ENCODE assay signal across 17 mouse cellular contexts in genomic region chr13:105433141-105433540, GRCm38 (mm10). TPM values are rescaled to one million over a fixed set of nuclear protein-coding genes. Genes with fewer than 3 reads are reported as not detected.
A peak's percentile ranks its signal among the peaks of the same experiment; 100 is the strongest.
DNase-seq lines count a peak whose midpoint lies in the region; ATAC-seq and TF ChIP-seq lines count a peak whose summit lies in the region.
"Had no signal": no experiment of that assay in that cellular context is flagged by ENCODE, and none has a peak within 500 bp of the region (broad histone marks: within the 10 kb centered on the region; RNA-seq: fewer than 3 reads in every experiment).

No protein-coding gene starts in this region.

- H3K4me1 ChIP-seq in forebrain, embryonic 13.5 days, result no peaks in the 10 kb centered on the region
- H3K4me1 ChIP-seq in forebrain, embryonic 10.5 days, result no peaks in the 10 kb centered on the region
- 0 out of 2 replicates have a peak, but pooled peaks cover 7% of the 10 kb centered on the region for H3K4me1 ChIP-seq in forebrain, embryonic 15.5 days
- H3K4me1 ChIP-seq: embryonic facial prominence, embryonic 10.5 days; embryonic facial prominence, embryonic 12.5 days had no signal

- WGBS in forebrain, embryonic 13.5 days, result 46% methylated on average over 2 of the region's 2 CpGs
- 90% methylated on average over 2 of the region's 2 CpGs for WGBS in forebrain, embryonic 10.5 days
- WGBS in forebrain, embryonic 15.5 days, result 24% methylated on average over 2 of the region's 2 CpGs

- H3K36me3 ChIP-seq in forebrain, embryonic 13.5 days (ENCODE audit: poor library complexity, severe bottlenecking), result no peaks in the 10 kb centered on the region
- no peaks in the 10 kb centered on the region for H3K36me3 ChIP-seq in forebrain, embryonic 10.5 days (replicated peaks)
- H3K36me3 ChIP-seq in forebrain, embryonic 15.5 days, result no peaks in the 10 kb centered on the region
- H3K36me3 ChIP-seq: embryonic facial prominence, embryonic 10.5 days; embryonic facial prominence, embryonic 12.5 days had no signal

- no peak overlapping the region for H3K27ac ChIP-seq in forebrain, embryonic 13.5 days
- H3K27ac ChIP-seq in forebrain, embryonic 10.5 days, result no peak overlapping the region
- no peak overlapping the region for H3K27ac ChIP-seq in forebrain, embryonic 15.5 days (replicated peaks)
- H3K27ac ChIP-seq: embryonic facial prominence, embryonic 10.5 days; embryonic facial prominence, embryonic 12.5 days had no signal

- no peak for TF ChIP-seq POLR2A in brain, embryonic 14.5 days (IDR thresholded peaks at IDR 0.05; ENCODE audit: borderline replicate concordance, extremely low read depth, insufficient read depth, insufficient read length, poor library complexity, severe bottlenecking)

- DNase-seq in forebrain, embryonic 10.5 days (ENCODE audit: extremely low spot score, low spot score), result no peak
- peak; percentile 76 for DNase-seq in brain, embryonic 14.5 days (ENCODE audit: low read depth)
- DNase-seq in urinary bladder, postnatal 4 days (ENCODE audit: low spot score in 2 of 2), result no peak
- DNase-seq in thymus, postnatal 0 days (ENCODE audit: low spot score), result no peak
- DNase-seq: adrenal gland, adult 2 months; adrenal gland, postnatal 10 days; adrenal gland, postnatal 25 days; cerebellum, adult 11-12 months; cerebellum, adult 2 months; cerebellum, adult 9-10 months; cerebellum, postnatal 10 days; cerebellum, postnatal 25 days had no signal

- no peak overlapping the region for H3K4me2 ChIP-seq in forebrain, embryonic 13.5 days
- H3K4me2 ChIP-seq in forebrain, embryonic 15.5 days (replicated peaks), result no peak overlapping the region
- H3K4me2 ChIP-seq: embryonic facial prominence, embryonic 12.5 days had no signal

- peak; percentile 84 for ATAC-seq in forebrain, embryonic 13.5 days
- peak; percentile 88 for ATAC-seq in forebrain, embryonic 15.5 days (replicated peaks)

- H3K9me3 ChIP-seq in forebrain, embryonic 13.5 days (replicated peaks), result no peaks in the 10 kb centered on the region
- no peaks in the 10 kb centered on the region for H3K9me3 ChIP-seq in forebrain, embryonic 10.5 days
- H3K9me3 ChIP-seq in forebrain, embryonic 15.5 days, result no peaks in the 10 kb centered on the region
- H3K9me3 ChIP-seq: embryonic facial prominence, embryonic 10.5 days; embryonic facial prominence, embryonic 12.5 days had no signal

- TF ChIP-seq CTCF in brain, embryonic 14.5 days (IDR thresholded peaks at IDR 0.05; ENCODE audit: borderline replicate concordance, extremely low read depth, insufficient read depth, insufficient read length), result no peak

- no peak overlapping the region for H3K4me3 ChIP-seq in forebrain, embryonic 13.5 days
- no peak overlapping the region for H3K4me3 ChIP-seq in forebrain, embryonic 10.5 days
- H3K4me3 ChIP-seq in forebrain, embryonic 15.5 days, result no peak overlapping the region
- H3K4me3 ChIP-seq: embryonic facial prominence, embryonic 10.5 days; embryonic facial prominence, embryonic 12.5 days had no signal

- no peak overlapping the region for H3K9ac ChIP-seq in forebrain, embryonic 13.5 days
- no peak overlapping the region for H3K9ac ChIP-seq in forebrain, embryonic 15.5 days (replicated peaks)
- H3K9ac ChIP-seq: embryonic facial prominence, embryonic 12.5 days had no signal

- no peaks in the 10 kb centered on the region for H3K27me3 ChIP-seq in forebrain, embryonic 13.5 days
- H3K27me3 ChIP-seq in forebrain, embryonic 10.5 days (ENCODE audit: poor library complexity, severe bottlenecking), result no peaks in the 10 kb centered on the region
- H3K27me3 ChIP-seq in forebrain, embryonic 15.5 days, result no peaks in the 10 kb centered on the region
- H3K27me3 ChIP-seq: embryonic facial prominence, embryonic 12.5 days had no signal

RNA-seq across cellular contexts. Expression of gene Htr1a, which starts 10.3 kb away (rescaled TPM):
- 0.28 and 0.35 TPM in 2 replicates for polyA plus RNA-seq in forebrain, embryonic 13.5 days (2015; fragmentation: Nextera tagmentation; extraction: Ambion mirVana)
- polyA plus RNA-seq in forebrain, embryonic 10.5 days (2016; fragmentation: Nextera tagmentation; extraction: Ambion mirVana), result not detected in 2 replicates
- 1.3 and 2.3 TPM in 2 replicates for polyA plus RNA-seq in brain, embryonic 14.5 days (2012; rRNA removed)
- 1.0 and 1.3 TPM in 2 replicates for polyA plus RNA-seq in forebrain, embryonic 15.5 days (2015; fragmentation: Nextera tagmentation; extraction: Ambion mirVana)
- polyA plus RNA-seq in thymus, postnatal 0 days (2015; fragmentation: Nextera tagmentation; extraction: Ambion mirVana), result not detected in 2 replicates
- polyA plus RNA-seq: adrenal gland, adult 2 months; C2C12 had no signal
